Mouse (Mus musculus) ES-E14 (cell line): Measurements from ENCODE around the gene Tmem240.

Experiments used
- CHD2 ChIP-seq: IDR thresholded peaks from 2 replicates; pipeline ENCODE4 v1.6.1; 2014; ENCODE audit warnings: mild to moderate bottlenecking, low read depth, low read length, inconsistent platforms
- HCFC1 ChIP-seq: IDR thresholded peaks from 2 replicates; pipeline ENCODE4 v1.6.1; 2012; ENCODE audit warnings: low read length, inconsistent platforms, borderline replicate concordance; ENCODE audit not compliant: insufficient read depth
- MAFK ChIP-seq: IDR thresholded peaks from 2 replicates; pipeline ENCODE4 v1.6.1; 2014; ENCODE audit warnings: mild to moderate bottlenecking, low read depth, low read length, inconsistent platforms; ENCODE audit not compliant: insufficient read depth
- ZC3H11A ChIP-seq: IDR thresholded peaks from 2 replicates; pipeline ENCODE4 v1.6.1; 2012; ENCODE audit warnings: low read depth, mild to moderate bottlenecking, inconsistent platforms, low read length, borderline replicate concordance
- ZNF384 ChIP-seq: IDR thresholded peaks from 2 replicates; pipeline ENCODE4 v1.6.1; 2012; ENCODE audit warnings: low read depth, low read length, inconsistent platforms

DNA sequence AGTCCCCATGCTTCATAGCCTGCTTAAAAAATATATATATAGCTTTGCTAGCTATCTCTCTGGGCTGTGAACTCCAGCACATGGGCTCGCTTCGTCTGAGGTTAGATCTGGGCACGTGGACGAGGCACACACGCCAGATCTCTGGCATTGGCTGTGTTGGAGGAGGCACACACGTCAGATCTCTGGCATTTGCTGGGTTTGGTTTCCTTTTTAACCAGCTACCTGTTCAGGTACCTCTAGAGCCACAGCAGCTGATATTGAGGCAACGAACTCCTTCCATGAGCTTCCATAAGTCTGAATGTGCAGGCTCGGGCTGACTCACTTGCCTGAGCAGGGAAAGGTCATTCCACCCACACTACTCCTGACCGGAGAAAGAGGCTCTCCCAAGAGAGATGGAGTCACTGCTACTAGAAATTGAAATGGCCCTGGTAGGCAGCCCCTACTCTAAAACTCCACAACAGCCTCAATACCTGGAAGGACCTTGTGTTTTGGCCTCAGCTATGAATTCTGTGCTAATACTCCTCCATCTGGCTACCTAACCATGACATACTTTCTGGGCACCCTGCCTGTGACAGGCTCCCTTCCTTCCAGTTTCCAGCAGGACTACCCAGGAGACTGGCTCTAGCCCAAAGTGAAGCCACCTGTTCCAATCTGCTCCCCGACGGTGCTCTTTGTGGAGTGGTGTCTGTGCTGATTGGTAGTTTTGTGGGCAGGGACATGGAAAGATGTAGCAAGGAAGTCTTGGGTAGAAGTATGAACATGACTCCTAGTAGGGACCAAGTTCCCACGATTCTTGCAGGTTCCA lies 43.8 kb upstream of the Tmem240 start:
- TF ChIP-seq HCFC1 (no peak), ZC3H11A (no peak), MAFK (no peak), CHD2 (no peak), ZNF384 (no peak)
